Mouse (Mus musculus): ENCODE results near the gene Unc13b. TPM values are rescaled to one million over a fixed set of nuclear protein-coding genes. Genes with fewer than 3 reads are reported as not detected.

Unc13b gene
- total RNA-seq, 2 experiments from 2014 or later, result 2.9 to 3.0 TPM

Other genes with a start within 250 kb of the Unc13b start
- not detected for gene Fam205a1, start 205.1 kb upstream of the Unc13b start, total RNA-seq (2021)
- not detected for gene Gm12394, start 202.2 kb upstream of the Unc13b start, total RNA-seq (2021)
- gene Fam205c, start 184.7 kb upstream of the Unc13b start, total RNA-seq (2021), result 1 to 10 TPM in 1 of 2 experiments, under 1 TPM in 1; 0.90 to 1.2 TPM
- gene Phf24, start 142.3 kb upstream of the Unc13b start, total RNA-seq (2021), result 1 to 10 TPM in 1 of 2 experiments, under 1 TPM in 1; 0.64 to 1.5 TPM
- 100 to 1,000 TPM; 143 to 183 TPM for gene Dnajb5, start 109.1 kb upstream of the Unc13b start, total RNA-seq (2021)
- gene 1700022I11Rik, start 89.3 kb upstream of the Unc13b start, total RNA-seq (2021), result not detected
- 100 to 1,000 TPM; 219 to 236 TPM for gene Vcp, start 58.4 kb upstream of the Unc13b start, total RNA-seq (2021)
- gene Fancg, start 48.4 kb upstream of the Unc13b start, total RNA-seq (2021), result 1 to 10 TPM; 1.0 to 2.4 TPM
- 1 to 10 TPM; 6.7 to 7.5 TPM for gene Pigo, start 33.1 kb upstream of the Unc13b start, total RNA-seq (2021)
- gene Stoml2, start 27.2 kb upstream of the Unc13b start, total RNA-seq (2021), result 10 to 100 TPM; 88.2 to 98.5 TPM
- 10 to 100 TPM; 18.7 to 33.5 TPM for gene Fam214b, start 12.7 kb upstream of the Unc13b start, total RNA-seq (2021)
- gene Atp8b5, start 208.2 kb downstream of the Unc13b start, total RNA-seq (2021), result not detected

Measured in gastrocnemius, postnatal 25 days (tissue).